Mouse (Mus musculus): ENCODE measurements around the gene Zc3hav1l. TPM values are rescaled to one million over a fixed set of nuclear protein-coding genes. Genes with fewer than 3 reads are reported as not detected.

The Zc3hav1l gene
- polyA plus RNA-seq, 1 experiment from 2014 or later = 15.7 TPM

DNA sequence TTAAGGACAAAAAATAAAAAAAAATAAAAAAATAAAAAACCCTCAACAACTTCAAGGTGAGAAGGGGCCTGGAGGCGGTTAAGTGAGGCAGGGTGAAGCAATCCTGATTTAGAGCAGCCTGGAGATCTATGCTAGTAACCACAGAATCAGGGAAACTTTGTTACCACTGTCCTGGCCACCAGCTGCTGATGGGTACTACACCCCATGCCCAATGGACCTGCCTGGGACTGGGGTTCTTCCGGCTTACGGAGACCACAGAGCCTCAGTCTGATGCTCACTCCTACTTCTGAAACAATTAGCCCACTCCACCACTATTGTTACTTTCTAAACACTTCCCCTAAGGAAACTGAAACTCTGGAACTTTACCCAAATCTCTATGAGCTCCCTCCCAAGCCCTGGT lies 54.3 kb downstream of the Zc3hav1l start:
- Histone ChIP-seq H3K9ac (replicated peaks) (no peak overlapping the region), H3K4me3 (replicated peaks) (no peak overlapping the region), H3K9me3 (no peaks in the 10 kb centered on the region), H3K27me3 (no peaks in the 10 kb centered on the region), H3K36me3 (no peaks in the 10 kb centered on the region), H3K4me1 (replicated peaks) (peaks cover 43% of the 10 kb centered on the region), H3K4me2 (no peak overlapping the region), H3K27ac (peak overlapping the region; percentile 66; the same call in 1 of the 2 replicates)
- WGBS = 72% methylated on average over 3 of the region's 3 CpGs
- ATAC-seq (ENCODE audit: insufficient number of reproducible peaks, insufficient read depth, low FRiP score, low TSS enrichment, low read depth) = no peak

GRCm38 (mm10) chr6:38244167-38244566 lies 54.9 kb downstream of the Zc3hav1l start:
- Histone ChIP-seq H3K4me2 (no peak overlapping the region), H3K9me3 (no peaks in the 10 kb centered on the region), H3K4me3 (replicated peaks) (no peak overlapping the region), H3K36me3 (no peaks in the 10 kb centered on the region), H3K27ac (peak overlapping the region; percentile 66; the same call in 1 of the 2 replicates), H3K27me3 (no peaks in the 10 kb centered on the region), H3K4me1 (replicated peaks) (peaks cover 40% of the 10 kb centered on the region), H3K9ac (replicated peaks) (no peak overlapping the region)
- no peak for ATAC-seq (ENCODE audit: insufficient number of reproducible peaks, insufficient read depth, low FRiP score, low TSS enrichment, low read depth)
- 34% methylated on average over 3 of the region's 3 CpGs for WGBS

DNA sequence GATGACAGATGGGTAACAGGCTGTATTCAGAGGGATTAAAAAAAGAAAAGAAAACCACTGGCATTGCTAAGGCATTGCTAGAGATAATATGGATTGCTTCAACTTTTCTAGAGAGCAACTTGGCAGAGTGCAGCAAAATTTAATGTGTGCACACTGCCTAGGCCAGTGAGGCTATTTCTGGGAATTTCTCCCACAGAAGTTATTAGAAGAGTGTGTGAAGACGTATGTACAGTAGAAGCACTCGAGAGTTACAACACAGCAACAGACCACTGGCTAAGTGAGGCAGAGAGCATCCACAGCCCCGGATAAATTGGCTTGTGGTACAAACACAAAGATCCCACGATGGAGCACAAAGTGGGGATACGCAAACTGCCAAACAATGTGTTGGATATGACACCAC lies 56.2 kb downstream of the Zc3hav1l start:
- Histone ChIP-seq H3K4me1 (replicated peaks) (peaks cover 33% of the 10 kb centered on the region), H3K36me3 (no peaks in the 10 kb centered on the region), H3K4me3 (replicated peaks) (no peak overlapping the region), H3K27me3 (no peaks in the 10 kb centered on the region), H3K4me2 (no peak overlapping the region), H3K27ac (no peak overlapping the region), H3K9ac (replicated peaks) (no peak overlapping the region), H3K9me3 (no peaks in the 10 kb centered on the region)
- 88% methylated on average over 5 of the region's 5 CpGs for WGBS
- ATAC-seq (ENCODE audit: insufficient number of reproducible peaks, insufficient read depth, low FRiP score, low TSS enrichment, low read depth) = no peak

DNA sequence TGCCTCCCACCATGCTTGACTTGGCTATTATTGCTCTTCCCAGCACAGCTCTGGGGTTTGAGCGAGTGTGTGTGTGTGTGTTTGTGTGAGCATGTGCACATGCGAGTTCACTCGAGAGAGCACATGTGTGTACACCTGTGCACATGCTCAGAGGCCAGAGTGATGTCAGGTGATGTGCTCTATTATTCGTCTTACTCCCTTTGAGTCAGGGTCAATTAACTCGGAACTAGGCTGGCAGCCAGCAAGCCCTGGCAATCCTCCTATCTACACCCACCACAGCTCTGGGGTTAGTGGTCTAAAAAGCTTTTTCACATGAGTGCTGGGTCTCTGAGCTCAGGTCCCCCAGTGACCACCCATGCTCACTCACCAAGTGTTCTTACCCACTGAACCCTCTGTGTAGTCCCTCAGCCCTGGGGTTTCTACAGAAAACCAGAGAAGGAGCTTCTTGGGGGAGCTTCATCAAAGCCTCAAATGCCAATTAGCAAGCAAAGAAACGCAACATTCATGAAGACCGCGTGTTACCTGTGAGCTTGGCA lies 56.7 kb downstream of the Zc3hav1l start:
- no peaks in the 10 kb centered on the region for H3K36me3 ChIP-seq
- no peak overlapping the region for H3K9ac ChIP-seq (replicated peaks)
- H3K4me3 ChIP-seq (replicated peaks) = no peak overlapping the region
- H3K4me2 ChIP-seq = no peak overlapping the region
- no peaks in the 10 kb centered on the region for H3K9me3 ChIP-seq
- H3K27ac ChIP-seq = no peak overlapping the region
- 88% methylated on average over 8 of the region's 8 CpGs for WGBS
- ATAC-seq (ENCODE audit: insufficient number of reproducible peaks, insufficient read depth, low FRiP score, low TSS enrichment, low read depth) = no peak
- no peaks in the 10 kb centered on the region for H3K27me3 ChIP-seq
- H3K4me1 ChIP-seq (replicated peaks) = peaks cover 31% of the 10 kb centered on the region

DNA sequence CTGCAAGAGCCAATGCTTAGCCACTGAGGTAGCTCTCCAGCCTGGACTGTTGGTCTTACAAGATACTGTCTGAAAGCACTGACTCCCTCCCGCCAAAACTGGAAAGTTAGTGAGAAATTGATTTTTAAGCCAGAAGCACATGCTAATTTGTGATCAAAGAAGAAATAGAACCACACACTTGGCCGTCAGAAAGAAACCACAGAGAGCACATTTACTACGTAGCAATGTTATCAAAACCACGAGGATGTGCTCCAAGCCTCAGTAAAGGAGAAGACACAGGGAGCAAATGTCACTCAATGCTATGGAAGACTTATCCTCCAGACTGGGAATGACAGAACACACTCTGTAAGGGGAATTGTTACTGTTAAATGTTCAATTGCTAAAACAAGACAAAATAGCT lies 57.6 kb downstream of the Zc3hav1l start:
- no peak overlapping the region for H3K27ac ChIP-seq
- peaks cover 31% of the 10 kb centered on the region for H3K4me1 ChIP-seq (replicated peaks)
- 90% methylated on average over 4 of the region's 4 CpGs for WGBS

GRCm38 (mm10) chr6:38240618-38241017 lies 58.4 kb downstream of the Zc3hav1l start:
- WGBS = 95% methylated on average over 5 of the region's 5 CpGs

More for the DNA sequence above, 57.6 kb downstream of the Zc3hav1l start:
- no peaks in the 10 kb centered on the region for H3K9me3 ChIP-seq
- no peak overlapping the region for H3K4me3 ChIP-seq (replicated peaks)
- 0 out of 2 replicates have a peak, but pooled peaks cover 3% of the 10 kb centered on the region for H3K36me3 ChIP-seq
- no peak overlapping the region for H3K4me2 ChIP-seq
- no peak overlapping the region for H3K9ac ChIP-seq (replicated peaks)
- H3K27me3 ChIP-seq = no peaks in the 10 kb centered on the region
- no peak for ATAC-seq (ENCODE audit: insufficient number of reproducible peaks, insufficient read depth, low FRiP score, low TSS enrichment, low read depth)

GRCm38 (mm10) chr6:38238382-38238781 lies 60.7 kb downstream of the Zc3hav1l start:
- WGBS = 86% methylated on average over 4 of the region's 4 CpGs

More at GRCm38 (mm10) chr6:38240618-38241017, 58.4 kb downstream of the Zc3hav1l start:
- H3K27ac ChIP-seq = no peak overlapping the region
- ATAC-seq (ENCODE audit: insufficient number of reproducible peaks, insufficient read depth, low FRiP score, low TSS enrichment, low read depth) = no peak
- H3K4me1 ChIP-seq (replicated peaks) = peaks cover 23% of the 10 kb centered on the region
- 0 out of 2 replicates have a peak, but pooled peaks cover 3% of the 10 kb centered on the region for H3K36me3 ChIP-seq
- no peak overlapping the region for H3K4me3 ChIP-seq (replicated peaks)
- H3K9me3 ChIP-seq = no peaks in the 10 kb centered on the region
- no peaks in the 10 kb centered on the region for H3K27me3 ChIP-seq
- H3K9ac ChIP-seq (replicated peaks) = no peak overlapping the region
- no peak overlapping the region for H3K4me2 ChIP-seq

More at GRCm38 (mm10) chr6:38238382-38238781, 60.7 kb downstream of the Zc3hav1l start:
- H3K9me3 ChIP-seq = no peaks in the 10 kb centered on the region
- H3K4me2 ChIP-seq = no peak overlapping the region
- H3K4me1 ChIP-seq (replicated peaks) = peaks cover under 1% of the 10 kb centered on the region; the same call in 1 of the 2 replicates
- no peak overlapping the region for H3K9ac ChIP-seq (replicated peaks)
- H3K4me3 ChIP-seq (replicated peaks) = no peak overlapping the region
- H3K27ac ChIP-seq = no peak overlapping the region
- no peaks in the 10 kb centered on the region for H3K27me3 ChIP-seq
- ATAC-seq (ENCODE audit: insufficient number of reproducible peaks, insufficient read depth, low FRiP score, low TSS enrichment, low read depth) = no peak
- 0 out of 2 replicates have a peak, but pooled peaks cover 3% of the 10 kb centered on the region for H3K36me3 ChIP-seq

Other genes with a start within 250 kb of the Zc3hav1l start
- gene Tmem213, start 190.0 kb downstream of the Zc3hav1l start, polyA plus RNA-seq (2016; fragmentation: Nextera tagmentation; extraction: Ambion mirVana) = 0.71 and 0.73 TPM in 2 replicates
- not detected in 2 replicates for gene Atp6v0a4, start 174.7 kb downstream of the Zc3hav1l start, polyA plus RNA-seq (2016; fragmentation: Nextera tagmentation; extraction: Ambion mirVana)
- 7.6 and 9.2 TPM in 2 replicates for gene D630045J12Rik, start 45.2 kb downstream of the Zc3hav1l start, polyA plus RNA-seq (2016; fragmentation: Nextera tagmentation; extraction: Ambion mirVana)
- gene Zc3hav1, start 55.3 kb upstream of the Zc3hav1l start, polyA plus RNA-seq (2016; fragmentation: Nextera tagmentation; extraction: Ambion mirVana) = 2.1 and 2.5 TPM in 2 replicates
- gene Ttc26, start 82.2 kb upstream of the Zc3hav1l start, polyA plus RNA-seq (2016; fragmentation: Nextera tagmentation; extraction: Ambion mirVana) = 13.3 and 14.0 TPM in 2 replicates
- 16.3 and 21.3 TPM in 2 replicates for gene Ubn2, start 134.7 kb upstream of the Zc3hav1l start, polyA plus RNA-seq (2016; fragmentation: Nextera tagmentation; extraction: Ambion mirVana)
- 99.0 and 103 TPM in 2 replicates for gene Fmc1, start 234.2 kb upstream of the Zc3hav1l start, polyA plus RNA-seq (2016; fragmentation: Nextera tagmentation; extraction: Ambion mirVana)

Measured in limb, embryonic 12.5 days (tissue).